In genomic region chr2:73047061-73047741, GRCm38 (mm10) we compare ENCODE assay signal across 8 mouse cellular contexts.
A peak's percentile ranks its signal among the peaks of the same experiment; 100 is the strongest.
DNase-seq lines count a peak whose midpoint lies in the region; ATAC-seq and TF ChIP-seq lines count a peak whose summit lies in the region.
"Had no signal": no experiment of that assay in that cellular context is flagged by ENCODE, and none has a peak within 500 bp of the region (broad histone marks: within the 10 kb centered on the region; RNA-seq: fewer than 3 reads in every experiment).

No protein-coding gene starts in this region.

- no peaks in the 10 kb centered on the region for H3K27me3 ChIP-seq in heart, embryonic 14.5 days (ENCODE audit: control insufficient read depth, insufficient read depth, low read length)
- no peaks in the 10 kb centered on the region for H3K27me3 ChIP-seq in limb, embryonic 11.5 days (ENCODE audit: control insufficient read depth, insufficient read depth, low read length)
- H3K27me3 ChIP-seq in forebrain, embryonic 12.5 days = 0 out of 2 replicates have a peak, but pooled peaks cover 15% of the 10 kb centered on the region
- H3K27me3 ChIP-seq: neural tube, embryonic 13.5 days had no signal

- no peak for TF ChIP-seq POLR2A in brain, embryonic 14.5 days (IDR thresholded peaks at IDR 0.05; ENCODE audit: borderline replicate concordance, extremely low read depth, insufficient read depth, insufficient read length, poor library complexity, severe bottlenecking)

- H3K4me3 ChIP-seq in heart, embryonic 14.5 days (ENCODE audit: control insufficient read depth in 1 of 2, insufficient read depth in 1 of 2, low read depth in 1 of 2, low read length in 2 of 2) = 0 out of 4 replicates have a peak overlapping the region, but pooled peaks of 1 of the 2 experiments have one; percentile 4
- H3K4me3 ChIP-seq in limb, embryonic 11.5 days (ENCODE audit: low read depth, low read length) = no peak overlapping the region
- no peak overlapping the region for H3K4me3 ChIP-seq in forebrain, embryonic 12.5 days (replicated peaks)
- H3K4me3 ChIP-seq: neural tube, embryonic 13.5 days had no signal

- peak; percentile 39 for DNase-seq in ZHBTc4 (ENCODE audit: low read depth, low spot score)
- DNase-seq in brain, embryonic 14.5 days (ENCODE audit: low read depth) = peak; percentile 31
- DNase-seq in limb, embryonic 11.5 days (ENCODE audit: low spot score) = peak; percentile 65
- peak; percentile 73 for DNase-seq in ovary, adult 18-20 months (ENCODE audit: low spot score)
- no peak for DNase-seq in right cerebral cortex, postnatal 14 days

- no peak overlapping the region for H3K9ac ChIP-seq in heart, embryonic 14.5 days (ENCODE audit: low read length)
- no peak overlapping the region for H3K9ac ChIP-seq in limb, embryonic 11.5 days (ENCODE audit: low read length)
- H3K9ac ChIP-seq in forebrain, embryonic 12.5 days = no peak overlapping the region
- H3K9ac ChIP-seq: neural tube, embryonic 13.5 days had no signal

- H3K4me1 ChIP-seq in heart, embryonic 14.5 days (ENCODE audit: control insufficient read depth in 2 of 2, insufficient read depth in 2 of 2, low read length in 2 of 2) = peaks cover 18 to 32% of the 10 kb centered on the region in 2 experiments
- peaks cover 17% of the 10 kb centered on the region for H3K4me1 ChIP-seq in limb, embryonic 11.5 days (ENCODE audit: control insufficient read depth, insufficient read depth, low read length)
- peaks cover 11% of the 10 kb centered on the region; the same call in 1 of the 2 replicates for H3K4me1 ChIP-seq in forebrain, embryonic 12.5 days
- H3K4me1 ChIP-seq: neural tube, embryonic 13.5 days had no signal

- H3K4me2 ChIP-seq in heart, embryonic 14.5 days (ENCODE audit: low read length) = peak overlapping the region; percentile 26
- H3K4me2 ChIP-seq in limb, embryonic 11.5 days (ENCODE audit: low read depth, severe bottlenecking) = no peak overlapping the region
- H3K4me2 ChIP-seq in forebrain, embryonic 12.5 days = no peak overlapping the region
- H3K4me2 ChIP-seq: neural tube, embryonic 13.5 days had no signal

- no peaks in the 10 kb centered on the region for H3K9me3 ChIP-seq in heart, embryonic 14.5 days (ENCODE audit: control insufficient read depth, low read length)
- no peaks in the 10 kb centered on the region for H3K9me3 ChIP-seq in limb, embryonic 11.5 days (ENCODE audit: control insufficient read depth, low read length)
- H3K9me3 ChIP-seq in forebrain, embryonic 12.5 days = no peaks in the 10 kb centered on the region
- H3K9me3 ChIP-seq: neural tube, embryonic 13.5 days had no signal

- ATAC-seq in heart, embryonic 14.5 days (ENCODE audit: insufficient number of reproducible peaks, insufficient read depth, low FRiP score, low read depth) = no peak; the same call in 1 of the 2 replicates
- ATAC-seq in limb, embryonic 11.5 days (ENCODE audit: insufficient number of reproducible peaks, low FRiP score, low TSS enrichment, low read depth) = peak; percentile 51; the same call in 1 of the 2 replicates
- ATAC-seq in forebrain, embryonic 12.5 days (ENCODE audit: low FRiP score) = no peak

- no peak for TF ChIP-seq CTCF in brain, embryonic 14.5 days (IDR thresholded peaks at IDR 0.05; ENCODE audit: borderline replicate concordance, extremely low read depth, insufficient read depth, insufficient read length)

- H3K36me3 ChIP-seq in heart, embryonic 14.5 days (ENCODE audit: control insufficient read depth, insufficient read depth, low read length) = no peaks in the 10 kb centered on the region
- no peaks in the 10 kb centered on the region for H3K36me3 ChIP-seq in limb, embryonic 11.5 days (ENCODE audit: control insufficient read depth, insufficient read depth, low read length)
- no peaks in the 10 kb centered on the region for H3K36me3 ChIP-seq in forebrain, embryonic 12.5 days (replicated peaks)
- H3K36me3 ChIP-seq: neural tube, embryonic 13.5 days had no signal

- peak overlapping the region; percentile 64 to 65 for H3K27ac ChIP-seq in heart, embryonic 14.5 days (replicated peaks in 1 of 2; ENCODE audit: control insufficient read depth in 1 of 2, insufficient read depth in 1 of 2, low read depth in 2 of 2, low read length in 2 of 2)
- H3K27ac ChIP-seq in limb, embryonic 11.5 days (replicated peaks; ENCODE audit: low read depth, low read length) = peak overlapping the region; percentile 77
- no peak overlapping the region for H3K27ac ChIP-seq in forebrain, embryonic 12.5 days
- H3K27ac ChIP-seq: neural tube, embryonic 13.5 days had no signal

- 58% methylated on average over 24 of the region's 24 CpGs for WGBS in heart, embryonic 14.5 days
- WGBS in limb, embryonic 11.5 days = 51% methylated on average over 24 of the region's 24 CpGs
- 79% methylated on average over 24 of the region's 24 CpGs for WGBS in forebrain, embryonic 12.5 days
